In genomic region chr15:99828061-99828460, GRCm38 (mm10) we compare ENCODE assay signal across 16 mouse cellular contexts. TPM values are rescaled to one million over a fixed set of nuclear protein-coding genes. Genes with fewer than 3 reads are reported as not detected.
A peak's percentile ranks its signal among the peaks of the same experiment; 100 is the strongest.
DNase-seq lines count a peak whose midpoint lies in the region.
"Had no signal": no experiment of that assay in that cellular context is flagged by ENCODE, and none has a peak within 500 bp of the region (broad histone marks: within the 10 kb centered on the region; RNA-seq: fewer than 3 reads in every experiment).

No protein-coding gene starts in this region.

- DNase-seq in adrenal gland, postnatal 10 days = peak; percentile 44
- no peak for DNase-seq in adrenal gland, adult 2 months
- DNase-seq in adrenal gland, postnatal 14 days = peak; percentile 38
- no peak for DNase-seq in adrenal gland, postnatal 25 days
- DNase-seq in adipocyte (ENCODE audit: low spot score) = peak; percentile 53
- DNase-seq in left cerebral cortex, postnatal 10 days (ENCODE audit: extremely low spot score in 1 of 2, low spot score in 2 of 2) = no peak
- DNase-seq: adrenal gland, adult 8-10 months; adrenal gland, postnatal 36 days; B cell, adult 2 months; cerebellum, adult 11 months; cerebellum, adult 11-12 months; cerebellum, adult 18-20 months; cerebellum, adult 2 months; cerebellum, adult 8-10 months; cerebellum, adult 9-10 months; cerebellum, adult 9-11 months had no signal

- intact Hi-C loops in left cerebral cortex, postnatal 10 days (cut with DNase I) = no loop called here

RNA-seq across cellular contexts. Expression of gene Lima1, which starts 47.2 kb away (rescaled TPM):
- 10 to 100 TPM; 37.7 to 39.7 TPM for total RNA-seq in adrenal gland, postnatal 10 days (2021)
- total RNA-seq in adrenal gland, adult 2 months (2021) = 10 to 100 TPM; 35.3 to 50.0 TPM
- 5.7 and 8.3 TPM in 2 replicates for polyA plus RNA-seq in adrenal gland, adult 2 months (2012; rRNA removed)
- total RNA-seq in adrenal gland, postnatal 14 days (2021) = 37.4 and 39.9 TPM in 2 replicates
- 40.3 and 42.4 TPM in 2 replicates for total RNA-seq in adrenal gland, postnatal 25 days (2021)
- 1 to 10 TPM; 8.2 to 9.8 TPM for total RNA-seq in left cerebral cortex, postnatal 10 days (2021)

RNA-seq across cellular contexts. Expression of gene Cers5, which starts 55.4 kb away (rescaled TPM):
- total RNA-seq in adrenal gland, postnatal 10 days (2021) = 10 to 100 TPM; 35.9 to 41.6 TPM
- 10 to 100 TPM; 46.4 to 54.6 TPM for total RNA-seq in adrenal gland, adult 2 months (2021)
- polyA plus RNA-seq in adrenal gland, adult 2 months (2012; rRNA removed) = 26.1 and 32.6 TPM in 2 replicates
- total RNA-seq in adrenal gland, postnatal 14 days (2021) = 40.9 and 42.7 TPM in 2 replicates
- total RNA-seq in adrenal gland, postnatal 25 days (2021) = 47.5 and 61.7 TPM in 2 replicates
- total RNA-seq in left cerebral cortex, postnatal 10 days (2021) = 10 to 100 TPM; 43.6 to 47.2 TPM

Comparison
In these comparisons a context has a peak if more than half of its experiments do, and no peak if none do; other contexts are left out.
1. DNase-seq: peak in adrenal gland, postnatal 10 days (single experiment), adrenal gland, postnatal 14 days (single experiment) and adipocyte (single experiment); none in adrenal gland, adult 2 months (single experiment), adrenal gland, postnatal 25 days (single experiment) and left cerebral cortex, postnatal 10 days (0 of 2).